Mouse (Mus musculus): ENCODE results near the gene Cul9.

DNA sequence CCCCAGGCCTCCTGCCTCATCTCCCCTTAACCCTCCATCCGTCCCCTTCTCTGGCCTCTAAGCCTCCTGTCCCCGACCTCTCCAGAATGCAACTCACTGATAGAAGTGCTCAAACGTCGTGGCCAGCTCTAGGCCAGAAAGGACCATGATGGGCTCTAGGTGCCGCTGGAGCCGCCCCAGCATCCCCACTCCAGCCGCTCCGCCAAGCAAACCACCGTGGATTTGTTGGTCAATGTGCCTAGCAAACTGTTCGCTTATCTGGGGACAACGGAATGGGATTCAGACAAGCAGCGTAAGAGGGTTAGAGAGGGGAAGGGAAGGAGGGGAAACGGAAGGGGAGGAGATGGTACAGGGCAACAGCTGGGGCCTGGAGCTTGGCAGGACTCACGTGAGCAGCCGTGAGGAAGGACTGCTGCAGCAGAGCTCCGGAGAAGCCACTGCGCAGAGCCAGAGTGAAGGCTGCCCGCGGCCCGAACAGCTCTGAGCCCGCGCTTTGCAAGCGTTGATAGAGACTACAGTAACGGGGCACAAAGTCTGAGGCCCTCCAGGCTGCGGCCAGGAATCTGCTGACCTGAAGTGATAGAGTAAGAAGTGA, 25.7 kb downstream of the Cul9 start:
- TF ChIP-seq CTCF (IDR thresholded peaks at IDR 0.05; ENCODE audit: control insufficient read depth, insufficient read depth, low read length) = no peak
- TF ChIP-seq POLR2A (IDR thresholded peaks at IDR 0.05; ENCODE audit: borderline replicate concordance, control insufficient read depth, low read depth, low read length) = no peak

Data from bone marrow, adult 2 months (tissue).